Mouse (Mus musculus) midbrain, embryonic 12.5 days (tissue): ENCODE results near the gene Chd4. TPM values are rescaled to one million over a fixed set of nuclear protein-coding genes. Genes with fewer than 3 reads are reported as not detected.
A peak's percentile ranks its signal among the peaks of the same experiment; 100 is the strongest.

Experiments
- ATAC-seq: fragments of 200-750 bp; cut with Nextera tagmentation; 2 replicates; pipeline ENCODE4 v1.8.0; 2017; ENCODE audit warnings: low read depth, moderate TSS enrichment, moderate library complexity; ENCODE audit not compliant: low FRiP score
- H3K27ac ChIP-seq: fragments of 300-500 bp; sonication (generic); replicated peaks from 2 replicates; pipeline ENCODE4 v1.5.1; 2016; ENCODE audit warnings: mild to moderate bottlenecking
- H3K27me3 ChIP-seq: fragments of 300-500 bp; sonication (generic); 2 replicates; pipeline ENCODE4 v1.6.1; 2016; ENCODE audit warnings: mild to moderate bottlenecking
- H3K36me3 ChIP-seq: fragments of 300-500 bp; sonication (generic); 2 replicates; pipeline ENCODE4 v1.6.1; 2016
- H3K4me1 ChIP-seq: fragments of 300-500 bp; sonication (generic); 2 replicates; pipeline ENCODE4 v1.6.1; 2016
- H3K4me2 ChIP-seq: fragments of 300-500 bp; sonication (generic); replicated peaks from 2 replicates; pipeline ENCODE4 v1.6.1; 2016; ENCODE audit warnings: mild to moderate bottlenecking, moderate library complexity
- H3K4me3 ChIP-seq: fragments of 300-500 bp; sonication (generic); 2 replicates; pipeline ENCODE4 v1.5.1; 2016; ENCODE audit warnings: mild to moderate bottlenecking
- H3K9ac ChIP-seq: fragments of 300-500 bp; sonication (generic); replicated peaks from 2 replicates; pipeline ENCODE4 v1.6.1; 2016; ENCODE audit warnings: mild to moderate bottlenecking, moderate library complexity
- H3K9me3 ChIP-seq: fragments of 300-500 bp; sonication (generic); 2 replicates; pipeline ENCODE4 v1.6.1; 2016; ENCODE audit warnings: mild to moderate bottlenecking
- WGBS: fragments of 180-500 bp; shearing (Covaris S2); methylation state at CpG from one replicate; pipeline ENCODE4 v1.1.7; 2016; 5-methylcytosine and 5-hydroxymethylcytosine counted together
- polyA plus RNA-seq: library from polyadenylated mRNA; unstranded; fragments of >200 nt; fragmentation: Nextera tagmentation; extraction: Ambion mirVana; gene quantifications from 2 replicates; pipeline ENCODE4 v1.2.1, GENCODE M21; 2016

Chd4 gene
- polyA plus RNA-seq, 1 experiment from 2014 or later = 127 TPM

- no peak for ATAC-seq
- Histone ChIP-seq H3K36me3 (peaks cover 97% of the 10 kb centered on the region), H3K9ac (no peak overlapping the region), H3K4me1 (no peaks in the 10 kb centered on the region), H3K4me2 (no peak overlapping the region), H3K27ac (no peak overlapping the region), H3K9me3 (no peaks in the 10 kb centered on the region), H3K27me3 (no peaks in the 10 kb centered on the region), H3K4me3 (no peak overlapping the region)
- WGBS = 96% methylated on average over 11 of the region's 11 CpGs
Measured at GRCm38 (mm10) chr6:125112553-125112952, 16.8 kb downstream of the Chd4 start.

GRCm38 (mm10) chr6:125119387-125119786 is 23.6 kb downstream of the Chd4 start:
- H3K27me3 ChIP-seq = no peaks in the 10 kb centered on the region
- WGBS = 95% methylated on average over 8 of the region's 8 CpGs
- H3K4me2 ChIP-seq = no peak overlapping the region
- no peaks in the 10 kb centered on the region for H3K9me3 ChIP-seq
- peaks cover 94% of the 10 kb centered on the region for H3K36me3 ChIP-seq
- ATAC-seq = no peak
- no peak overlapping the region for H3K27ac ChIP-seq
- H3K4me1 ChIP-seq = no peaks in the 10 kb centered on the region
- no peak overlapping the region for H3K4me3 ChIP-seq
- H3K9ac ChIP-seq = no peak overlapping the region

GRCm38 (mm10) chr6:125128724-125129123 is 32.9 kb downstream of the Chd4 start:
- Histone ChIP-seq H3K27me3 (no peaks in the 10 kb centered on the region), H3K36me3 (peaks cover 70% of the 10 kb centered on the region), H3K4me1 (peaks cover 18% of the 10 kb centered on the region), H3K27ac (no peak overlapping the region), H3K4me2 (no peak overlapping the region), H3K9me3 (no peaks in the 10 kb centered on the region), H3K4me3 (no peak overlapping the region), H3K9ac (no peak overlapping the region)
- no peak for ATAC-seq
- 95% methylated on average over 12 of the region's 12 CpGs for WGBS

GRCm38 (mm10) chr6:125129710-125130402 is 34.1 kb downstream of the Chd4 start:
- Histone ChIP-seq H3K4me2 (no peak overlapping the region), H3K9ac (no peak overlapping the region), H3K9me3 (no peaks in the 10 kb centered on the region), H3K4me3 (no peak overlapping the region), H3K27ac (no peak overlapping the region), H3K27me3 (no peaks in the 10 kb centered on the region), H3K36me3 (peaks cover 70% of the 10 kb centered on the region), H3K4me1 (peaks cover 18% of the 10 kb centered on the region)
- 89% methylated on average over 19 of the region's 20 CpGs for WGBS
- no peak for ATAC-seq

GRCm38 (mm10) chr6:125131302-125132156 is 35.7 kb downstream of the Chd4 start, which contains the start of gene Nop2:
Gene Nop2, plus strand, starts transcription at chr6:125131909.
- under 1% methylated on average over 66 of the region's 66 CpGs for WGBS
- Histone ChIP-seq H3K4me3 (peak within 1 kb of the TSS; percentile 90), H3K4me1 (peaks cover 18% of the 10 kb centered on the region), H3K36me3 (peaks cover 69% of the 10 kb centered on the region), H3K9me3 (no peaks in the 10 kb centered on the region), H3K9ac (peak within 1 kb of the TSS; percentile 85), H3K27ac (peak within 1 kb of the TSS; percentile 88), H3K4me2 (peak within 1 kb of the TSS; percentile 88), H3K27me3 (no peaks in the 10 kb centered on the region)
- ATAC-seq = peak; percentile 95

- Histone ChIP-seq H3K9ac (peak overlapping the region; percentile 85), H3K4me1 (peaks cover 18% of the 10 kb centered on the region), H3K36me3 (peaks cover 69% of the 10 kb centered on the region), H3K4me2 (peak overlapping the region; percentile 88), H3K4me3 (peak overlapping the region; percentile 90), H3K9me3 (no peaks in the 10 kb centered on the region), H3K27ac (no peak overlapping the region), H3K27me3 (no peaks in the 10 kb centered on the region)
- WGBS = 12% methylated on average over 11 of the region's 11 CpGs
- ATAC-seq = no peak
Measured at GRCm38 (mm10) chr6:125132470-125132869, 36.7 kb downstream of the Chd4 start.

GRCm38 (mm10) chr6:125137002-125137671 is 41.4 kb downstream of the Chd4 start:
- Histone ChIP-seq H3K36me3 (peaks cover 85% of the 10 kb centered on the region), H3K4me2 (no peak overlapping the region), H3K9ac (no peak overlapping the region), H3K27me3 (no peaks in the 10 kb centered on the region), H3K9me3 (no peaks in the 10 kb centered on the region), H3K4me3 (no peak overlapping the region), H3K4me1 (peaks cover 12% of the 10 kb centered on the region), H3K27ac (no peak overlapping the region)
- WGBS = 88% methylated on average over 19 of the region's 19 CpGs
- ATAC-seq = no peak

GRCm38 (mm10) chr6:125139747-125140146 is 44.0 kb downstream of the Chd4 start:
- no peak overlapping the region for H3K4me2 ChIP-seq
- no peaks in the 10 kb centered on the region for H3K27me3 ChIP-seq
- H3K9me3 ChIP-seq = no peaks in the 10 kb centered on the region
- H3K36me3 ChIP-seq = peaks cover 91% of the 10 kb centered on the region
- ATAC-seq = no peak
- WGBS = 93% methylated on average over 7 of the region's 7 CpGs
- no peak overlapping the region for H3K27ac ChIP-seq
- H3K4me1 ChIP-seq = peaks cover 5% of the 10 kb centered on the region
- H3K4me3 ChIP-seq = no peak overlapping the region
- no peak overlapping the region for H3K9ac ChIP-seq

GRCm38 (mm10) chr6:125142436-125142835 is 46.7 kb downstream of the Chd4 start:
- no peak overlapping the region for H3K9ac ChIP-seq
- 96% methylated on average over 8 of the region's 8 CpGs for WGBS
- no peak for ATAC-seq
- peaks cover 66% of the 10 kb centered on the region for H3K36me3 ChIP-seq
- no peaks in the 10 kb centered on the region for H3K9me3 ChIP-seq
- peaks cover 28% of the 10 kb centered on the region for H3K4me1 ChIP-seq
- H3K4me3 ChIP-seq = no peak overlapping the region
- H3K27me3 ChIP-seq = no peaks in the 10 kb centered on the region
- H3K4me2 ChIP-seq = no peak overlapping the region
- no peak overlapping the region for H3K27ac ChIP-seq

- Histone ChIP-seq H3K27ac (no peak overlapping the region), H3K36me3 (peaks cover 59% of the 10 kb centered on the region), H3K4me1 (peaks cover 32% of the 10 kb centered on the region), H3K9ac (no peak overlapping the region), H3K9me3 (no peaks in the 10 kb centered on the region), H3K27me3 (no peaks in the 10 kb centered on the region), H3K4me3 (no peak overlapping the region), H3K4me2 (no peak overlapping the region)
- no peak for ATAC-seq
- 79% methylated on average over 3 of the region's 3 CpGs for WGBS
Measured at GRCm38 (mm10) chr6:125143128-125143527, 47.3 kb downstream of the Chd4 start.

GRCm38 (mm10) chr6:125143904-125144303 is 48.1 kb downstream of the Chd4 start:
- no peaks in the 10 kb centered on the region for H3K27me3 ChIP-seq
- peaks cover 39% of the 10 kb centered on the region for H3K4me1 ChIP-seq
- H3K9ac ChIP-seq = no peak overlapping the region
- no peak for ATAC-seq
- no peak overlapping the region for H3K4me2 ChIP-seq
- peaks cover 51% of the 10 kb centered on the region for H3K36me3 ChIP-seq
- H3K9me3 ChIP-seq = no peaks in the 10 kb centered on the region
- H3K4me3 ChIP-seq = no peak overlapping the region
- H3K27ac ChIP-seq = peak overlapping the region; percentile 95; the same call in 1 of the 2 replicates
- 84% methylated on average over 9 of the region's 9 CpGs for WGBS

GRCm38 (mm10) chr6:125145001-125145400 is 49.2 kb downstream of the Chd4 start, which contains the start of gene Iffo1:
Gene Iffo1, plus strand, starts transcription at chr6:125145241.
- Histone ChIP-seq H3K27me3 (no peaks in the 10 kb centered on the region), H3K4me1 (peaks cover 40% of the 10 kb centered on the region), H3K4me3 (peak within 1 kb of the TSS; percentile 82), H3K9ac (peak within 1 kb of the TSS; percentile 91), H3K36me3 (peaks cover 40% of the 10 kb centered on the region), H3K4me2 (peak within 1 kb of the TSS; percentile 89), H3K27ac (peak within 1 kb of the TSS; percentile 95), H3K9me3 (no peaks in the 10 kb centered on the region)
- ATAC-seq = peak; percentile 95
- under 1% methylated on average over 16 of the region's 16 CpGs for WGBS
